Mouse (Mus musculus) lung, postnatal 0 days (tissue): ENCODE measurements around the gene Mtpn.

Experiments
- CTCF ChIP-seq: IDR thresholded peaks from 2 replicates; pipeline ENCODE4 v1.5.1; 2016; ENCODE audit warnings: antibody characterized with exemption, mild to moderate bottlenecking
- EP300 ChIP-seq: IDR thresholded peaks from 2 replicates; pipeline ENCODE4 v1.6.1; 2016; ENCODE audit warnings: antibody characterized with exemption, mild to moderate bottlenecking, control low read depth

DNA sequence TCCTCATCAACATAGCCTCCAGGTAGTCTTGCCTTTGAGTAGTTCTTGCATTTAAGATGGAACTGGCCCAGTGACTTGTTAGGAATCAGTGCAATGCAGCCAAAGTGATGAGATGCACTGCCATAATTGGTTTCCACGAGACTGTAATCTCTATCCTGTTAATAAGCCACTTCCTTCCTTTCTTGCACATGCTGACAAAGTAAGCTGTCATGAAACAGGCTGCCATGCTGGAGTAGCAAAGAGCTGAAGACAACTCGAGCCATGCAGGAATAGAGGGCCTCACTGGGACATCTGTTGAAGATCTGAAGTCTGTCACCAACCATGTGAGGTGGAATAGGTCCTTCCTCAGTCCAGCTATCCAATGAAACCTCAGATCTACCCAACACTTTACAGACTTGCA, 20.3 kb upstream of the Mtpn start:
- TF ChIP-seq CTCF (no peak), EP300 (no peak)
